In the genomic region with DNA sequence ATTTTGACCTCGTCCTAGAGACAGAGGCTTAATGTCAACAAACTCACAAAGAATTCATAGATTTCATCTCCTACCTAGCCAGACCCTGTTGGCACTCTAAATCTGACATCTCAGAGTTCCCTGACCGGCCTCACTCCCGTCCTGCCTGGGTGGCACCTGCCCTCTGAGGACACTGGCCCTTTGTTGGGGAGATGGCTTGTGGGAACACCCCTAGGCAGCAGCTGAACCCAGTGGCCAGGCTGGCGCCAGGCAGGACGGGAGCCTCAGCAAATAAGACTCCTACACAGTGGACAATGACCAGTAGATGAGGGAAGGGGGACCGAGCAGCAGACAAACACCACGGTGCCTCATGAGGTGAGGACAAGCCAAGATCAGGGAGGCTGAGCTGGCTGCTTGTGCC, we compare ENCODE assay signal across 15 mouse cellular contexts.
"Had no signal": no experiment of that assay in that cellular context is flagged by ENCODE, and none has a peak within 500 bp of the region (broad histone marks: within the 10 kb centered on the region; RNA-seq: fewer than 3 reads in every experiment).

No protein-coding gene starts in this region.

- H3K27ac ChIP-seq: limb, embryonic 12.5 days; liver, embryonic 14.5 days; midbrain, embryonic 13.5 days; neural tube, embryonic 12.5 days; stomach, embryonic 15.5 days had no signal

- H3K4me3 ChIP-seq: limb, embryonic 12.5 days; midbrain, embryonic 13.5 days; neural tube, embryonic 12.5 days; stomach, embryonic 15.5 days had no signal

- H3K9ac ChIP-seq: limb, embryonic 12.5 days; liver, embryonic 14.5 days; lung, embryonic 14.5 days; midbrain, embryonic 13.5 days; neural tube, embryonic 12.5 days; stomach, embryonic 15.5 days had no signal

- H3K27me3 ChIP-seq: limb, embryonic 12.5 days; midbrain, embryonic 13.5 days; neural tube, embryonic 12.5 days; stomach, embryonic 15.5 days had no signal

- ATAC-seq: inflammation-experienced regulatory T-cells, adult 6 months; midbrain, embryonic 13.5 days had no signal

- H3K4me2 ChIP-seq: limb, embryonic 12.5 days; lung, embryonic 14.5 days; midbrain, embryonic 13.5 days; neural tube, embryonic 12.5 days; stomach, embryonic 15.5 days had no signal

- H3K9me3 ChIP-seq: limb, embryonic 12.5 days; midbrain, embryonic 13.5 days; neural tube, embryonic 12.5 days; stomach, embryonic 15.5 days had no signal

- H3K36me3 ChIP-seq: limb, embryonic 12.5 days; midbrain, embryonic 13.5 days; neural tube, embryonic 12.5 days; stomach, embryonic 15.5 days had no signal

- H3K4me1 ChIP-seq: limb, embryonic 12.5 days; midbrain, embryonic 13.5 days; neural tube, embryonic 12.5 days; stomach, embryonic 15.5 days had no signal

- DNase-seq: kidney, adult 18-20 months; kidney, postnatal 10 days; layer of hippocampus, adult 9-11 months; layer of hippocampus, postnatal 36 days; lung, embryonic 14.5 days; lung, postnatal 10 days; lung, postnatal 4 days; right cerebral cortex, postnatal 14 days; thymus, postnatal 36 days had no signal
